Comparison of ENCODE assay signal across 8 mouse cellular contexts in genomic region chr16:16982636-16983035, GRCm38 (mm10). TPM values are rescaled to one million over a fixed set of nuclear protein-coding genes. Genes with fewer than 3 reads are reported as not detected.
A peak's percentile ranks its signal among the peaks of the same experiment; 100 is the strongest.
DNase-seq lines count a peak whose midpoint lies in the region; ATAC-seq and TF ChIP-seq lines count a peak whose summit lies in the region.

No protein-coding gene starts in this region.

- peaks cover 17% of the 10 kb centered on the region for H3K4me1 ChIP-seq in embryonic facial prominence, embryonic 13.5 days
- no peaks in the 10 kb centered on the region for H3K4me1 ChIP-seq in intestine, postnatal 0 days (replicated peaks; ENCODE audit: control insufficient read depth, insufficient read depth, low read length)
- peaks cover 32% of the 10 kb centered on the region for H3K4me1 ChIP-seq in neural tube, embryonic 13.5 days (replicated peaks)

- no peak; the same call in 1 of the 2 replicates for ATAC-seq in embryonic facial prominence, embryonic 13.5 days (ENCODE audit: insufficient number of reproducible peaks, insufficient read depth, low FRiP score, low TSS enrichment, low read depth)
- ATAC-seq in intestine, postnatal 0 days = no peak; the same call in 1 of the 2 replicates
- peak; percentile 52 for ATAC-seq in neural tube, embryonic 13.5 days (ENCODE audit: low read depth)
- no peak for ATAC-seq in megakaryocyte progenitor cell, adult 5-6 weeks (replicated peaks; ENCODE audit: poor library complexity)

- no peak for TF ChIP-seq CTCF in layer of hippocampus, adult 2 months (conservative IDR thresholded peaks at IDR 0.05)
- no peak for TF ChIP-seq CTCF in intestine, postnatal 0 days (IDR thresholded peaks at IDR 0.05; ENCODE audit: low read depth)

- DNase-seq in layer of hippocampus, adult 2 months (ENCODE audit: low spot score in 2 of 2) = no peak
- DNase-seq in layer of hippocampus, adult 9-10 months (ENCODE audit: low spot score) = no peak
- DNase-seq in ovary, postnatal 36 days (ENCODE audit: low spot score) = no peak
- DNase-seq in layer of hippocampus, postnatal 10 days (ENCODE audit: low spot score in 2 of 2) = no peak

- peak overlapping the region; percentile 97 for H3K27ac ChIP-seq in layer of hippocampus, adult 2 months
- peak overlapping the region; percentile 55 for H3K27ac ChIP-seq in embryonic facial prominence, embryonic 13.5 days
- peak overlapping the region; percentile 97; the same call in 1 of the 2 replicates for H3K27ac ChIP-seq in intestine, postnatal 0 days (ENCODE audit: low read depth, low read length)
- H3K27ac ChIP-seq in neural tube, embryonic 13.5 days (replicated peaks) = peak overlapping the region; percentile 97

- peak overlapping the region; percentile 90 for H3K9ac ChIP-seq in embryonic facial prominence, embryonic 13.5 days
- peak overlapping the region; percentile 90 for H3K9ac ChIP-seq in intestine, postnatal 0 days (ENCODE audit: low read depth, low read length)
- H3K9ac ChIP-seq in neural tube, embryonic 13.5 days = peak overlapping the region; percentile 98

- peak overlapping the region; percentile 88 for H3K4me3 ChIP-seq in layer of hippocampus, adult 2 months
- H3K4me3 ChIP-seq in embryonic facial prominence, embryonic 13.5 days = peak overlapping the region; percentile 87
- H3K4me3 ChIP-seq in intestine, postnatal 0 days (ENCODE audit: low read depth, low read length) = peak overlapping the region; percentile 96
- H3K4me3 ChIP-seq in neural tube, embryonic 13.5 days = peak overlapping the region; percentile 99

- H3K27me3 ChIP-seq in embryonic facial prominence, embryonic 13.5 days = no peaks in the 10 kb centered on the region
- H3K27me3 ChIP-seq in intestine, postnatal 0 days (replicated peaks; ENCODE audit: control insufficient read depth, insufficient read depth, low read length) = no peaks in the 10 kb centered on the region
- no peaks in the 10 kb centered on the region for H3K27me3 ChIP-seq in neural tube, embryonic 13.5 days

- no peaks in the 10 kb centered on the region for H3K9me3 ChIP-seq in embryonic facial prominence, embryonic 13.5 days
- no peaks in the 10 kb centered on the region for H3K9me3 ChIP-seq in intestine, postnatal 0 days (ENCODE audit: control insufficient read depth)
- no peaks in the 10 kb centered on the region for H3K9me3 ChIP-seq in neural tube, embryonic 13.5 days

- 28% methylated on average over 2 of the region's 2 CpGs for WGBS in embryonic facial prominence, embryonic 13.5 days
- 27% methylated on average over 2 of the region's 2 CpGs for WGBS in intestine, postnatal 0 days
- WGBS in neural tube, embryonic 13.5 days = 53% methylated on average over 2 of the region's 2 CpGs

- peaks cover 6% of the 10 kb centered on the region for H3K36me3 ChIP-seq in embryonic facial prominence, embryonic 13.5 days
- H3K36me3 ChIP-seq in intestine, postnatal 0 days (ENCODE audit: control insufficient read depth, insufficient read depth) = no peaks in the 10 kb centered on the region; the same call in 1 of the 2 replicates
- no peaks in the 10 kb centered on the region for H3K36me3 ChIP-seq in neural tube, embryonic 13.5 days

- peak overlapping the region; percentile 64 for H3K4me2 ChIP-seq in embryonic facial prominence, embryonic 13.5 days
- H3K4me2 ChIP-seq in intestine, postnatal 0 days (replicated peaks; ENCODE audit: low read depth) = peak overlapping the region; percentile 84
- H3K4me2 ChIP-seq in neural tube, embryonic 13.5 days = peak overlapping the region; percentile 67

RNA-seq across cellular contexts. Expression of gene Mapk1, which starts 0.5 kb away (rescaled TPM):
- total RNA-seq in layer of hippocampus, adult 2 months (2021) = 100 to 1,000 TPM; 522 to 547 TPM
- 136 and 149 TPM in 2 replicates for polyA plus RNA-seq in embryonic facial prominence, embryonic 13.5 days (2015; fragmentation: Nextera tagmentation; extraction: Ambion mirVana)
- polyA plus RNA-seq in intestine, postnatal 0 days (2015; fragmentation: Nextera tagmentation; extraction: Ambion mirVana) = 86.6 and 88.6 TPM in 2 replicates
- 174 and 180 TPM in 2 replicates for polyA plus RNA-seq in neural tube, embryonic 13.5 days (2015; fragmentation: Nextera tagmentation; extraction: Ambion mirVana)
- total RNA-seq in megakaryocyte progenitor cell, adult 5-6 weeks (2015) = 144 TPM in 2 replicates
- 136 and 152 TPM in 2 replicates for total RNA-seq in megakaryocyte progenitor cell, adult 5-6 weeks (2017)
- 100 to 1,000 TPM; 341 to 366 TPM for total RNA-seq in layer of hippocampus, postnatal 10 days (2021)
